Mouse (Mus musculus) testis, adult 2 months (tissue): Measurements from ENCODE around the gene Dgkg.

ENCODE experiments used
- CTCF ChIP-seq: fragments of 200-500 bp; IDR thresholded peaks from 2 replicates; pipeline ENCODE4 v1.5.1; 2012; ENCODE audit warnings: low read depth, mild to moderate bottlenecking, inconsistent platforms, low read length, moderate library complexity; ENCODE audit not compliant: control insufficient read depth, insufficient read depth, insufficient replicate concordance
- POLR2A ChIP-seq: fragments of 200-500 bp; IDR thresholded peaks from 2 replicates; pipeline ENCODE4 v1.6.1; 2012; ENCODE audit warnings: low read depth, mild to moderate bottlenecking, inconsistent platforms, low read length, moderate library complexity; ENCODE audit not compliant: control insufficient read depth

DNA sequence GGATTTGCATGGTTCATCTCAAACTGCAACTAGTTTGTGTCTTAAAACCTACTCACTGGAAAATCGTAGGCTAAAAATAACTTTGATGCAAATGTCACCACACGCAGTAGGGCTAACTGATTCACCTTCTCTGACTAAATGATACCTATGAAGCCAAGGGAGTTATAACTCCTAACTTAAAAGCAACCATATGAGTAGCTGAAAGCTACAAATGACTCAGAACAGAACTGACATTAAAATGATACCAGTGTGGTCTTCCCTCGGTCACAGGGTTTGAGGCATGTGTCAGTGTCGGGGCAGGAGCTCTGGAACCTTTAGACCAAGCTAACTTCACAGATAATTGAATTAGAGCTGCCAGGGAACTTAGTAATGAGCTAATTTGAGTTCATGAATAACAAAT is 24.0 kb downstream of the Dgkg start:
- TF ChIP-seq CTCF (no peak), POLR2A (no peak)
